Mouse (Mus musculus): ENCODE measurements around the gene 1700016H13Rik. TPM values are rescaled to one million over a fixed set of nuclear protein-coding genes. Genes with fewer than 3 reads are reported as not detected.

1700016H13Rik gene
- total RNA-seq, 4 experiments from 2014 or later: not detected

GRCm38 (mm10) chr5:103673611-103674010 is 17.8 kb upstream of the 1700016H13Rik start:
- DNase-seq (ENCODE audit: low spot score): no peak

- DNase-seq (ENCODE audit: low spot score): no peak
These were observed 16.0 kb upstream of the 1700016H13Rik start for GRCm38 (mm10) chr5:103671858-103672257.

GRCm38 (mm10) chr5:103665876-103666275 is 10.1 kb upstream of the 1700016H13Rik start:
- DNase-seq (ENCODE audit: low spot score): no peak

- DNase-seq (ENCODE audit: low spot score): no peak
These were observed 9.1 kb upstream of the 1700016H13Rik start for GRCm38 (mm10) chr5:103664932-103665331.

- peak; percentile 68 for DNase-seq (ENCODE audit: low spot score)
These were observed 3.8 kb upstream of the 1700016H13Rik start for GRCm38 (mm10) chr5:103659571-103659970.

GRCm38 (mm10) chr5:103658921-103659320 is 3.1 kb upstream of the 1700016H13Rik start:
- no peak for DNase-seq (ENCODE audit: low spot score)

GRCm38 (mm10) chr5:103654780-103655179 is 1.0 kb downstream of the 1700016H13Rik start:
- DNase-seq (ENCODE audit: low spot score): no peak

GRCm38 (mm10) chr5:103654225-103654624 is 1.6 kb downstream of the 1700016H13Rik start:
- DNase-seq (ENCODE audit: low spot score): no peak

GRCm38 (mm10) chr5:103647320-103647719 is 8.5 kb downstream of the 1700016H13Rik start:
- no peak for DNase-seq (ENCODE audit: low spot score)

GRCm38 (mm10) chr5:103644167-103644566 is 11.6 kb downstream of the 1700016H13Rik start:
- DNase-seq (ENCODE audit: low spot score): no peak

GRCm38 (mm10) chr5:103637162-103637561 is 18.6 kb downstream of the 1700016H13Rik start:
- DNase-seq (ENCODE audit: low spot score): no peak

- DNase-seq (ENCODE audit: low spot score): no peak
These were observed 25.8 kb downstream of the 1700016H13Rik start for GRCm38 (mm10) chr5:103629854-103630580.

GRCm38 (mm10) chr5:103629111-103629764 is 26.6 kb downstream of the 1700016H13Rik start, which contains the start of gene Slc10a6:
TSS of gene Slc10a6 (minus strand) at chr5:103629403.
- DNase-seq (ENCODE audit: low spot score): peak; percentile 97

- DNase-seq (ENCODE audit: low spot score): no peak
These were observed 27.3 kb downstream of the 1700016H13Rik start for GRCm38 (mm10) chr5:103628499-103628898.

GRCm38 (mm10) chr5:103624831-103625230 is 31.0 kb downstream of the 1700016H13Rik start:
- no peak for DNase-seq (ENCODE audit: low spot score)

- DNase-seq (ENCODE audit: low spot score): no peak
These were observed 33.5 kb downstream of the 1700016H13Rik start for GRCm38 (mm10) chr5:103622321-103622720.

- DNase-seq (ENCODE audit: low spot score): peak; percentile 55
These were observed 35.4 kb downstream of the 1700016H13Rik start for GRCm38 (mm10) chr5:103620301-103620973.

- no peak for DNase-seq (ENCODE audit: low spot score)
These were observed 38.6 kb downstream of the 1700016H13Rik start for GRCm38 (mm10) chr5:103617191-103617590.

GRCm38 (mm10) chr5:103614356-103614755 is 41.5 kb downstream of the 1700016H13Rik start:
- DNase-seq (ENCODE audit: low spot score): no peak

GRCm38 (mm10) chr5:103612316-103612715 is 43.5 kb downstream of the 1700016H13Rik start:
- DNase-seq (ENCODE audit: low spot score): no peak

GRCm38 (mm10) chr5:103610856-103611472 is 44.8 kb downstream of the 1700016H13Rik start:
- DNase-seq (ENCODE audit: low spot score): no peak

- no peak for DNase-seq (ENCODE audit: low spot score)
These were observed 45.7 kb downstream of the 1700016H13Rik start for GRCm38 (mm10) chr5:103610148-103610547.

Measured in heart, adult 8-10 months (tissue).